In genomic region chr10:71094707-71095254, GRCm38 (mm10) we compare ENCODE assay signal across 18 mouse cellular contexts.
DNase-seq lines count a peak whose midpoint lies in the region; ATAC-seq and TF ChIP-seq lines count a peak whose summit lies in the region.
"Had no signal": no experiment of that assay in that cellular context is flagged by ENCODE, and none has a peak within 500 bp of the region (broad histone marks: within the 10 kb centered on the region; RNA-seq: fewer than 3 reads in every experiment).

No protein-coding gene starts in this region.

- WGBS in midbrain, embryonic 11.5 days, result 92% methylated on average over 8 of the region's 8 CpGs
- 95% methylated on average over 8 of the region's 8 CpGs for WGBS in midbrain, postnatal 0 days
- 24% methylated on average over 8 of the region's 8 CpGs for WGBS in limb, embryonic 13.5 days
- 90% methylated on average over 8 of the region's 8 CpGs for WGBS in hindbrain, embryonic 10.5 days

- no peak overlapping the region for H3K4me3 ChIP-seq in midbrain, embryonic 11.5 days (ENCODE audit: low read depth, low read length)
- H3K4me3 ChIP-seq in midbrain, postnatal 0 days (ENCODE audit: low read depth, low read length), result no peak overlapping the region
- H3K4me3 ChIP-seq in limb, embryonic 13.5 days, result no peak overlapping the region
- no peak overlapping the region for H3K4me3 ChIP-seq in hindbrain, embryonic 10.5 days
- H3K4me3 ChIP-seq: forebrain, embryonic 13.5 days; heart, embryonic 12.5 days; hindbrain, embryonic 12.5 days had no signal

- no peaks in the 10 kb centered on the region for H3K27me3 ChIP-seq in midbrain, embryonic 11.5 days (ENCODE audit: control insufficient read depth, insufficient read depth, low read length)
- no peaks in the 10 kb centered on the region for H3K27me3 ChIP-seq in midbrain, postnatal 0 days (ENCODE audit: insufficient read depth, low read length)
- no peaks in the 10 kb centered on the region for H3K27me3 ChIP-seq in limb, embryonic 13.5 days
- H3K27me3 ChIP-seq in hindbrain, embryonic 10.5 days (ENCODE audit: insufficient read depth, poor library complexity, severe bottlenecking), result no peaks in the 10 kb centered on the region
- H3K27me3 ChIP-seq: forebrain, embryonic 13.5 days; heart, embryonic 12.5 days; hindbrain, embryonic 12.5 days had no signal

- no peaks in the 10 kb centered on the region for H3K9me3 ChIP-seq in midbrain, embryonic 11.5 days (ENCODE audit: control insufficient read depth, low read length)
- no peaks in the 10 kb centered on the region for H3K9me3 ChIP-seq in midbrain, postnatal 0 days (ENCODE audit: low read length)
- H3K9me3 ChIP-seq in limb, embryonic 13.5 days, result no peaks in the 10 kb centered on the region
- no peaks in the 10 kb centered on the region for H3K9me3 ChIP-seq in hindbrain, embryonic 10.5 days
- H3K9me3 ChIP-seq: forebrain, embryonic 13.5 days; heart, embryonic 12.5 days; hindbrain, embryonic 12.5 days had no signal

- H3K27ac ChIP-seq in midbrain, embryonic 11.5 days (ENCODE audit: low read depth, low read length), result no peak overlapping the region
- no peak overlapping the region for H3K27ac ChIP-seq in midbrain, postnatal 0 days (ENCODE audit: low read depth, low read length)
- peak overlapping the region; percentile 72 for H3K27ac ChIP-seq in limb, embryonic 13.5 days
- no peak overlapping the region for H3K27ac ChIP-seq in hindbrain, embryonic 10.5 days
- H3K27ac ChIP-seq: forebrain, embryonic 13.5 days; hindbrain, embryonic 12.5 days had no signal

- no peak overlapping the region for H3K4me2 ChIP-seq in midbrain, embryonic 11.5 days
- H3K4me2 ChIP-seq in midbrain, postnatal 0 days (ENCODE audit: low read depth, low read length, poor library complexity, severe bottlenecking), result no peak overlapping the region
- H3K4me2 ChIP-seq in limb, embryonic 13.5 days (replicated peaks), result peak overlapping the region; percentile 14
- H3K4me2 ChIP-seq: forebrain, embryonic 13.5 days; heart, embryonic 12.5 days; hindbrain, embryonic 12.5 days had no signal

- H3K4me1 ChIP-seq in midbrain, embryonic 11.5 days (ENCODE audit: control insufficient read depth, insufficient read depth, low read length), result no peaks in the 10 kb centered on the region
- no peaks in the 10 kb centered on the region for H3K4me1 ChIP-seq in midbrain, postnatal 0 days (ENCODE audit: insufficient read depth, low read length)
- H3K4me1 ChIP-seq in limb, embryonic 13.5 days, result peaks cover 34% of the 10 kb centered on the region
- no peaks in the 10 kb centered on the region for H3K4me1 ChIP-seq in hindbrain, embryonic 10.5 days (replicated peaks)
- H3K4me1 ChIP-seq: forebrain, embryonic 13.5 days; heart, embryonic 12.5 days; hindbrain, embryonic 12.5 days had no signal

- no peak for TF ChIP-seq CTCF in midbrain, postnatal 0 days (IDR thresholded peaks at IDR 0.05)

- no peak overlapping the region for H3K9ac ChIP-seq in midbrain, embryonic 11.5 days (ENCODE audit: low read length)
- H3K9ac ChIP-seq in midbrain, postnatal 0 days (replicated peaks; ENCODE audit: low read length, poor library complexity, severe bottlenecking), result no peak overlapping the region
- no peak overlapping the region for H3K9ac ChIP-seq in limb, embryonic 13.5 days
- H3K9ac ChIP-seq: forebrain, embryonic 13.5 days; forebrain, postnatal 0 days; heart, embryonic 12.5 days; hindbrain, embryonic 12.5 days had no signal

- H3K36me3 ChIP-seq in midbrain, embryonic 11.5 days (ENCODE audit: control insufficient read depth, insufficient read depth, low read length), result no peaks in the 10 kb centered on the region
- no peaks in the 10 kb centered on the region for H3K36me3 ChIP-seq in midbrain, postnatal 0 days (ENCODE audit: insufficient read depth, low read length)
- H3K36me3 ChIP-seq in limb, embryonic 13.5 days, result no peaks in the 10 kb centered on the region
- no peaks in the 10 kb centered on the region for H3K36me3 ChIP-seq in hindbrain, embryonic 10.5 days
- H3K36me3 ChIP-seq: heart, embryonic 12.5 days; hindbrain, embryonic 12.5 days had no signal

- peak; percentile 10 for DNase-seq in midbrain, embryonic 11.5 days (ENCODE audit: low spot score, missing footprints)
- no peak for DNase-seq in midbrain, postnatal 0 days (ENCODE audit: low spot score)
- DNase-seq in hindlimb bud, embryonic 11.5 days (ENCODE audit: extremely low spot score, low read depth, low spot score), result peak; percentile 14
- no peak for DNase-seq in right cerebral cortex, postnatal 25 days
- no peak for DNase-seq in spleen, adult 12 weeks (ENCODE audit: low spot score)
- DNase-seq in hindbrain, embryonic 10.5 days (ENCODE audit: low spot score), result no peak
- DNase-seq: adrenal gland, adult 2 months; adrenal gland, postnatal 36 days; cerebellum, adult 2 months; cerebellum, postnatal 10 days; forebrain, postnatal 0 days; gastrocnemius, postnatal 14 days; heart, postnatal 36 days had no signal

- no peak for ATAC-seq in midbrain, embryonic 11.5 days (ENCODE audit: low FRiP score)
- ATAC-seq in midbrain, postnatal 0 days (ENCODE audit: low FRiP score), result no peak
- ATAC-seq in limb, embryonic 13.5 days (ENCODE audit: low FRiP score, low read depth), result peak; percentile 58; the same call in 1 of the 2 replicates
- ATAC-seq: forebrain, embryonic 13.5 days; forebrain, postnatal 0 days; hindbrain, embryonic 16.5 days had no signal

Comparison
In these comparisons a context has a peak if more than half of its experiments do, and no peak if none do; other contexts are left out.
1. DNase-seq: peak in midbrain, embryonic 11.5 days (single experiment) and hindlimb bud, embryonic 11.5 days (single experiment); none in midbrain, postnatal 0 days (single experiment), right cerebral cortex, postnatal 25 days (single experiment), spleen, adult 12 weeks (single experiment) and hindbrain, embryonic 10.5 days (single experiment).